Mouse (Mus musculus) intestine, embryonic 14.5 days (tissue): ENCODE data around the gene Crybb2. TPM values are rescaled to one million over a fixed set of nuclear protein-coding genes. Genes with fewer than 3 reads are reported as not detected.

Experiments used
- ATAC-seq: fragments of 200-750 bp; cut with Nextera tagmentation; replicated peaks from 2 replicates; pipeline ENCODE4 v1.8.0; 2017; ENCODE audit warnings: low read depth, moderate number of reproducible peaks, moderate TSS enrichment, moderate library complexity; ENCODE audit not compliant: low FRiP score, low TSS enrichment
- DNase-seq: peaks from one replicate; pipeline ENCODE4 v3.0.0-alpha.2; 2018; ENCODE audit warnings: low spot score
- H3K27ac ChIP-seq: fragments of 300-500 bp; sonication (generic); 2 replicates; pipeline ENCODE4 v1.5.1; 2014; ENCODE audit warnings: low read depth, mild to moderate bottlenecking, control low read depth
- H3K27me3 ChIP-seq: fragments of 300-500 bp; sonication (generic); replicated peaks from 2 replicates; pipeline ENCODE4 v1.6.1; 2014; ENCODE audit warnings: low read length, control low read depth; ENCODE audit not compliant: control insufficient read depth, insufficient read depth
- H3K36me3 ChIP-seq: fragments of 300-500 bp; sonication (generic); 2 replicates; pipeline ENCODE4 v1.6.1; 2014; ENCODE audit warnings: low read length, control low read depth; ENCODE audit not compliant: control insufficient read depth, insufficient read depth
- H3K4me1 ChIP-seq: fragments of 300-500 bp; sonication (generic); replicated peaks from 2 replicates; pipeline ENCODE4 v1.6.1; 2014; ENCODE audit warnings: low read length, control low read depth, mixed read lengths; ENCODE audit not compliant: control insufficient read depth, insufficient read depth
- H3K4me2 ChIP-seq: fragments of 300-500 bp; sonication (generic); 2 replicates; pipeline ENCODE4 v1.6.1; 2014; ENCODE audit warnings: low read length
- H3K4me3 ChIP-seq: fragments of 300-500 bp; sonication (generic); 2 replicates; pipeline ENCODE4 v1.5.1; 2014; ENCODE audit warnings: low read depth, low read length, control low read depth, mixed read lengths
- H3K9ac ChIP-seq: fragments of 300-500 bp; sonication (generic); 2 replicates; pipeline ENCODE4 v1.6.1; 2014; ENCODE audit warnings: mild to moderate bottlenecking, low read length
- H3K9me3 ChIP-seq: fragments of 300-500 bp; sonication (generic); 2 replicates; pipeline ENCODE4 v1.6.1; 2016; ENCODE audit warnings: low read length, control low read depth; ENCODE audit not compliant: control insufficient read depth
- WGBS: fragments of 180-500 bp; shearing (Covaris S2); extraction: QIAGEN DNeasy Blood & Tissue Kit; methylation state at CpG from one replicate; pipeline ENCODE4 v1.1.7; 2014; 5-methylcytosine and 5-hydroxymethylcytosine counted together
- polyA plus RNA-seq: library from polyadenylated mRNA; unstranded; fragments of >200 nt; fragmentation: Nextera tagmentation; extraction: Ambion mirVana; gene quantifications from 2 replicates; pipeline ENCODE4 v1.2.1, GENCODE M21; 2014

Crybb2 gene
- polyA plus RNA-seq, result not detected in 2 replicates

- Histone ChIP-seq H3K4me1 (no peaks in the 10 kb centered on the region), H3K4me2 (no peak within 1 kb of the TSS), H3K27me3 (no peaks in the 10 kb centered on the region), H3K36me3 (no peaks in the 10 kb centered on the region), H3K9ac (no peak within 1 kb of the TSS), H3K27ac (no peak within 1 kb of the TSS), H3K4me3 (no peak within 1 kb of the TSS), H3K9me3 (no peaks in the 10 kb centered on the region)
- no peak for DNase-seq
- no peak for ATAC-seq
These were observed at the start of gene Crybb2 for GRCm38 (mm10) chr5:113070017-113070416. Gene Crybb2 (minus strand): TSS chr5:113070117.

- WGBS, result 64% methylated on average over 9 of the region's 9 CpGs
- Histone ChIP-seq H3K4me2 (no peak overlapping the region), H3K36me3 (no peaks in the 10 kb centered on the region), H3K27me3 (no peaks in the 10 kb centered on the region), H3K27ac (no peak overlapping the region), H3K4me3 (no peak overlapping the region), H3K9me3 (no peaks in the 10 kb centered on the region), H3K4me1 (peaks cover 25% of the 10 kb centered on the region), H3K9ac (no peak overlapping the region)
- ATAC-seq, result no peak
- DNase-seq, result no peak
These were observed 49.4 kb upstream of the Crybb2 start for GRCm38 (mm10) chr5:113119291-113119690.

- Histone ChIP-seq H3K9ac (no peak overlapping the region), H3K4me2 (no peak overlapping the region), H3K4me3 (no peak overlapping the region), H3K27me3 (no peaks in the 10 kb centered on the region), H3K9me3 (no peaks in the 10 kb centered on the region), H3K4me1 (peaks cover 25% of the 10 kb centered on the region), H3K36me3 (no peaks in the 10 kb centered on the region), H3K27ac (peak overlapping the region; percentile 39; the same call in 1 of the 2 replicates)
- 39% methylated on average over 6 of the region's 6 CpGs for WGBS
- peak; percentile 41; the same call in 1 of the 2 replicates for ATAC-seq
- peak; percentile 66 for DNase-seq
These were observed 48.8 kb upstream of the Crybb2 start for GRCm38 (mm10) chr5:113118695-113119094.

GRCm38 (mm10) chr5:113117361-113117760 is 47.4 kb upstream of the Crybb2 start:
- H3K9me3 ChIP-seq, result no peaks in the 10 kb centered on the region
- 83% methylated on average over 5 of the region's 5 CpGs for WGBS
- DNase-seq (no peak), ATAC-seq (no peak)
- no peaks in the 10 kb centered on the region for H3K27me3 ChIP-seq
- peaks cover 27% of the 10 kb centered on the region for H3K4me1 ChIP-seq
- no peaks in the 10 kb centered on the region for H3K36me3 ChIP-seq
- no peak overlapping the region for H3K4me3 ChIP-seq
- no peak overlapping the region for H3K27ac ChIP-seq
- H3K9ac ChIP-seq, result no peak overlapping the region
- H3K4me2 ChIP-seq, result no peak overlapping the region

GRCm38 (mm10) chr5:113115896-113116295 is 46.0 kb upstream of the Crybb2 start:
- WGBS, result 67% methylated on average over 10 of the region's 10 CpGs
- Histone ChIP-seq H3K36me3 (no peaks in the 10 kb centered on the region), H3K4me3 (no peak overlapping the region), H3K27ac (no peak overlapping the region), H3K27me3 (no peaks in the 10 kb centered on the region), H3K9ac (no peak overlapping the region), H3K9me3 (no peaks in the 10 kb centered on the region), H3K4me1 (peaks cover 22% of the 10 kb centered on the region), H3K4me2 (no peak overlapping the region)
- DNase-seq (no peak), ATAC-seq (no peak)

GRCm38 (mm10) chr5:113114264-113115225 is 44.6 kb upstream of the Crybb2 start:
- DNase-seq (no peak), ATAC-seq (no peak)
- H3K9ac ChIP-seq, result no peak overlapping the region
- 0 out of 2 replicates have a peak overlapping the region, but pooled peaks have one; percentile 16 for H3K27ac ChIP-seq
- no peak overlapping the region for H3K4me3 ChIP-seq
- H3K4me2 ChIP-seq, result no peak overlapping the region
- H3K4me1 ChIP-seq, result peaks cover 21% of the 10 kb centered on the region
- no peaks in the 10 kb centered on the region for H3K9me3 ChIP-seq
- no peaks in the 10 kb centered on the region for H3K27me3 ChIP-seq
- WGBS, result 40% methylated on average over 20 of the region's 20 CpGs
- H3K36me3 ChIP-seq, result no peaks in the 10 kb centered on the region

- peak overlapping the region; percentile 2; the same call in 1 of the 2 replicates for H3K27ac ChIP-seq
- no peak overlapping the region; the same call in 1 of the 2 replicates for H3K4me2 ChIP-seq
- H3K4me1 ChIP-seq, result peaks cover 15% of the 10 kb centered on the region
- H3K9ac ChIP-seq, result no peak overlapping the region
- H3K27me3 ChIP-seq, result no peaks in the 10 kb centered on the region
- H3K36me3 ChIP-seq, result no peaks in the 10 kb centered on the region
- H3K9me3 ChIP-seq, result no peaks in the 10 kb centered on the region
- ATAC-seq, result peak; percentile 73
- 27% methylated on average over 5 of the region's 5 CpGs for WGBS
- no peak overlapping the region for H3K4me3 ChIP-seq
- no peak for DNase-seq
These were observed 43.2 kb upstream of the Crybb2 start for GRCm38 (mm10) chr5:113113120-113113519.

GRCm38 (mm10) chr5:113111336-113111735 is 41.4 kb upstream of the Crybb2 start:
- no peak overlapping the region for H3K9ac ChIP-seq
- H3K4me2 ChIP-seq, result no peak overlapping the region
- no peaks in the 10 kb centered on the region for H3K27me3 ChIP-seq
- WGBS, result 18% methylated on average over 4 of the region's 4 CpGs
- H3K9me3 ChIP-seq, result no peaks in the 10 kb centered on the region
- ATAC-seq (no peak), DNase-seq (no peak)
- peaks cover 15% of the 10 kb centered on the region for H3K4me1 ChIP-seq
- H3K36me3 ChIP-seq, result no peaks in the 10 kb centered on the region
- H3K27ac ChIP-seq, result no peak overlapping the region
- H3K4me3 ChIP-seq, result no peak overlapping the region
